Mouse (Mus musculus) activated CD4-positive, CD25-positive, alpha-beta regulatory T cell, adult 4 months (primary cell): Measurements from ENCODE around the gene Zfp607a. TPM values are rescaled to one million over a fixed set of nuclear protein-coding genes. Genes with fewer than 3 reads are reported as not detected.

Experiments
- polyA plus RNA-seq, 2 experiments: library from polyadenylated mRNA; unstranded; fragments of 100-300 nt; shearing (Covaris generic); gene quantifications; one replicate each; pipeline ENCODE4 v1.2.1; 2017

Gene Zfp607a
- polyA plus RNA-seq, 2 experiments from 2014 or later: 7.0 to 9.5 TPM

Other genes with a start within 250 kb of the Zfp607a start
- gene Ttc9b, start 203.6 kb upstream of the Zfp607a start, polyA plus RNA-seq: not detected
- gene Map3k10, start 182.9 kb upstream of the Zfp607a start, polyA plus RNA-seq: 1 to 10 TPM in 1 of 2 experiments, under 1 TPM in 1; 0.61 to 1.2 TPM
- gene Zfp607b, start 168.2 kb upstream of the Zfp607a start, polyA plus RNA-seq: 1 to 10 TPM; 2.1 TPM
- gene Zfp60, start 126.1 kb upstream of the Zfp607a start, polyA plus RNA-seq: 1 to 10 TPM; 7.0 to 8.0 TPM
- 1 to 10 TPM; 5.5 to 7.3 TPM for gene Zfp626, start 50.3 kb upstream of the Zfp607a start, polyA plus RNA-seq
- gene Zfp59, start 18.9 kb upstream of the Zfp607a start, polyA plus RNA-seq: 1 to 10 TPM; 5.2 to 5.6 TPM
- 1 to 10 TPM; 3.3 to 4.5 TPM for gene Zfp974, start 71.9 kb downstream of the Zfp607a start, polyA plus RNA-seq
- gene Zfp780b, start 121.6 kb downstream of the Zfp607a start, polyA plus RNA-seq: 10 to 100 TPM; 35.1 to 37.1 TPM
- gene Zfp850, start 156.6 kb downstream of the Zfp607a start, polyA plus RNA-seq: 1 to 10 TPM; 6.2 to 6.5 TPM
- gene Psmc4, start 192.6 kb downstream of the Zfp607a start, polyA plus RNA-seq: 100 to 1,000 TPM; 172 to 224 TPM
- under 1 TPM in 1 of 2 experiments, not detected in 1; 0.19 TPM for gene Fcgbp, start 213.7 kb downstream of the Zfp607a start, polyA plus RNA-seq